Mouse (Mus musculus) kidney, embryonic 16.5 days (tissue): ENCODE data around the gene Tgm4. TPM values are rescaled to one million over a fixed set of nuclear protein-coding genes. Genes with fewer than 3 reads are reported as not detected.

ENCODE experiments used
- ATAC-seq: fragments of 200-750 bp; cut with Nextera tagmentation; 2 replicates; pipeline ENCODE4 v1.8.0; 2017; ENCODE audit warnings: moderate TSS enrichment; ENCODE audit not compliant: low FRiP score, low TSS enrichment
- H3K27ac ChIP-seq: fragments of 300-500 bp; sonication (generic); 2 replicates; pipeline ENCODE4 v1.5.1; 2014; ENCODE audit warnings: low read length
- H3K27me3 ChIP-seq: fragments of 300-500 bp; sonication (generic); 2 replicates; pipeline ENCODE4 v1.6.1; 2014; ENCODE audit warnings: low read length, control low read depth, mixed read lengths; ENCODE audit not compliant: insufficient read depth
- H3K36me3 ChIP-seq: fragments of 300-500 bp; sonication (generic); 2 replicates; pipeline ENCODE4 v1.6.1; 2014; ENCODE audit warnings: low read length, control low read depth, mixed read lengths; ENCODE audit not compliant: insufficient read depth
- H3K4me1 ChIP-seq: fragments of 300-500 bp; sonication (generic); 2 replicates; pipeline ENCODE4 v1.6.1; 2014; ENCODE audit warnings: low read length, control low read depth, mixed read lengths; ENCODE audit not compliant: insufficient read depth
- H3K4me2 ChIP-seq: fragments of 300-500 bp; sonication (generic); replicated peaks from 2 replicates; pipeline ENCODE4 v1.6.1; 2014; ENCODE audit warnings: low read depth, low read length
- H3K4me3 ChIP-seq: fragments of 300-500 bp; sonication (generic); 2 replicates; pipeline ENCODE4 v1.5.1; 2014; ENCODE audit warnings: mild to moderate bottlenecking, low read length
- H3K9ac ChIP-seq: fragments of 300-500 bp; sonication (generic); replicated peaks from 2 replicates; pipeline ENCODE4 v1.6.1; 2014; ENCODE audit warnings: low read length
- H3K9me3 ChIP-seq: fragments of 300-500 bp; sonication (generic); 2 replicates; pipeline ENCODE4 v1.6.1; 2016; ENCODE audit warnings: low read length, control low read depth
- WGBS: fragments of 180-500 bp; shearing (Covaris S2); extraction: QIAGEN DNeasy Blood & Tissue Kit; methylation state at CpG from one replicate; pipeline ENCODE4 v1.1.7; 2014; 5-methylcytosine and 5-hydroxymethylcytosine counted together
- polyA plus RNA-seq: library from polyadenylated mRNA; unstranded; fragments of >200 nt; fragmentation: Nextera tagmentation; extraction: Ambion mirVana; gene quantifications from 2 replicates; pipeline ENCODE4 v1.2.1, GENCODE M21; 2015

The Tgm4 gene
- polyA plus RNA-seq = 0.72 and 0.89 TPM in 2 replicates

GRCm38 (mm10) chr9:123034426-123034825 lies at the start of gene Tgm4:
Gene Tgm4 (plus strand): TSS chr9:123034726.
- Histone ChIP-seq H3K9me3 (no peaks in the 10 kb centered on the region), H3K4me3 (no peak within 1 kb of the TSS), H3K9ac (no peak within 1 kb of the TSS), H3K27me3 (no peaks in the 10 kb centered on the region), H3K4me2 (no peak within 1 kb of the TSS), H3K36me3 (no peaks in the 10 kb centered on the region), H3K27ac (no peak within 1 kb of the TSS), H3K4me1 (no peaks in the 10 kb centered on the region)
- ATAC-seq = no peak
- WGBS = 86% methylated on average over 4 of the region's 4 CpGs

- no peak overlapping the region for H3K9ac ChIP-seq
- H3K4me1 ChIP-seq = no peaks in the 10 kb centered on the region
- H3K27me3 ChIP-seq = no peaks in the 10 kb centered on the region
- H3K4me3 ChIP-seq = no peak overlapping the region
- H3K36me3 ChIP-seq = peaks cover 50% of the 10 kb centered on the region
- ATAC-seq = no peak
- no peak overlapping the region for H3K4me2 ChIP-seq
- H3K27ac ChIP-seq = no peak overlapping the region
- 94% methylated on average over 10 of the region's 10 CpGs for WGBS
- H3K9me3 ChIP-seq = no peaks in the 10 kb centered on the region
Measured at GRCm38 (mm10) chr9:122998406-122999192, 35.9 kb upstream of the Tgm4 start.

GRCm38 (mm10) chr9:122999193-122999586 lies 35.3 kb upstream of the Tgm4 start:
- Histone ChIP-seq H3K4me2 (no peak overlapping the region), H3K4me1 (no peaks in the 10 kb centered on the region), H3K36me3 (peaks cover 49% of the 10 kb centered on the region), H3K9ac (no peak overlapping the region), H3K27ac (no peak overlapping the region), H3K27me3 (no peaks in the 10 kb centered on the region), H3K4me3 (no peak overlapping the region), H3K9me3 (no peaks in the 10 kb centered on the region)
- ATAC-seq = no peak
- WGBS = 94% methylated on average over 4 of the region's 4 CpGs

GRCm38 (mm10) chr9:123004718-123005117 lies 29.8 kb upstream of the Tgm4 start:
- Histone ChIP-seq H3K4me1 (no peaks in the 10 kb centered on the region), H3K27ac (no peak overlapping the region), H3K9ac (no peak overlapping the region), H3K9me3 (no peaks in the 10 kb centered on the region), H3K27me3 (no peaks in the 10 kb centered on the region), H3K4me2 (no peak overlapping the region), H3K36me3 (peaks cover 62% of the 10 kb centered on the region), H3K4me3 (no peak overlapping the region)
- 100% methylated on average over 2 of the region's 2 CpGs for WGBS
- ATAC-seq = no peak

GRCm38 (mm10) chr9:123006071-123006470 lies 28.5 kb upstream of the Tgm4 start:
- Histone ChIP-seq H3K9ac (no peak overlapping the region), H3K27me3 (no peaks in the 10 kb centered on the region), H3K9me3 (no peaks in the 10 kb centered on the region), H3K4me3 (no peak overlapping the region), H3K27ac (no peak overlapping the region), H3K36me3 (peaks cover 64% of the 10 kb centered on the region), H3K4me2 (no peak overlapping the region), H3K4me1 (no peaks in the 10 kb centered on the region)
- WGBS = 75% methylated on average over 6 of the region's 6 CpGs
- no peak for ATAC-seq

- Histone ChIP-seq H3K27ac (peak within 1 kb of the TSS; percentile 96), H3K9me3 (no peaks in the 10 kb centered on the region), H3K27me3 (no peaks in the 10 kb centered on the region), H3K36me3 (peaks cover 13% of the 10 kb centered on the region), H3K4me2 (peak within 1 kb of the TSS; percentile 77), H3K4me1 (peaks cover 12% of the 10 kb centered on the region), H3K9ac (peak within 1 kb of the TSS; percentile 86), H3K4me3 (peak within 1 kb of the TSS; percentile 64)
- ATAC-seq = peak; percentile 99
- WGBS = under 1% methylated on average over 51 of the region's 69 CpGs
Measured at GRCm38 (mm10) chr9:123020995-123021631, 13.4 kb upstream of the Tgm4 start, which contains the start of gene Tmem42. Gene Tmem42 (plus strand): TSS chr9:123021326.

- WGBS = 37% methylated on average over 20 of the region's 24 CpGs
- Histone ChIP-seq H3K4me2 (peak overlapping the region; percentile 77), H3K27ac (no peak overlapping the region), H3K9ac (peak overlapping the region; percentile 55), H3K27me3 (no peaks in the 10 kb centered on the region), H3K4me3 (peak overlapping the region; percentile 64), H3K4me1 (peaks cover 12% of the 10 kb centered on the region), H3K36me3 (peaks cover 8% of the 10 kb centered on the region), H3K9me3 (no peaks in the 10 kb centered on the region)
- peak; percentile 57 for ATAC-seq
Measured at GRCm38 (mm10) chr9:123021636-123022379, 12.7 kb upstream of the Tgm4 start.

GRCm38 (mm10) chr9:123024201-123024600 lies 10.3 kb upstream of the Tgm4 start:
- H3K9ac ChIP-seq = no peak overlapping the region
- H3K4me2 ChIP-seq = no peak overlapping the region
- H3K27ac ChIP-seq = no peak overlapping the region
- peaks cover 12% of the 10 kb centered on the region for H3K4me1 ChIP-seq
- WGBS = 86% methylated on average over 2 of the region's 2 CpGs
- H3K27me3 ChIP-seq = no peaks in the 10 kb centered on the region
- no peak for ATAC-seq
- H3K9me3 ChIP-seq = no peaks in the 10 kb centered on the region
- no peak overlapping the region for H3K4me3 ChIP-seq
- no peaks in the 10 kb centered on the region for H3K36me3 ChIP-seq

GRCm38 (mm10) chr9:123031496-123032246 lies 2.9 kb upstream of the Tgm4 start:
- no peak overlapping the region for H3K4me2 ChIP-seq

More at GRCm38 (mm10) chr9:123031496-123032246, 2.9 kb upstream of the Tgm4 start:
- H3K36me3 ChIP-seq = no peaks in the 10 kb centered on the region
- no peaks in the 10 kb centered on the region for H3K9me3 ChIP-seq
- H3K4me3 ChIP-seq = no peak overlapping the region
- H3K9ac ChIP-seq = no peak overlapping the region
- 77% methylated on average over 13 of the region's 13 CpGs for WGBS
- no peaks in the 10 kb centered on the region for H3K4me1 ChIP-seq
- no peak for ATAC-seq
- no peaks in the 10 kb centered on the region for H3K27me3 ChIP-seq
- no peak overlapping the region for H3K27ac ChIP-seq
